Mouse (Mus musculus): ENCODE measurements around the gene Smg6.

Smg6 gene

DNA sequence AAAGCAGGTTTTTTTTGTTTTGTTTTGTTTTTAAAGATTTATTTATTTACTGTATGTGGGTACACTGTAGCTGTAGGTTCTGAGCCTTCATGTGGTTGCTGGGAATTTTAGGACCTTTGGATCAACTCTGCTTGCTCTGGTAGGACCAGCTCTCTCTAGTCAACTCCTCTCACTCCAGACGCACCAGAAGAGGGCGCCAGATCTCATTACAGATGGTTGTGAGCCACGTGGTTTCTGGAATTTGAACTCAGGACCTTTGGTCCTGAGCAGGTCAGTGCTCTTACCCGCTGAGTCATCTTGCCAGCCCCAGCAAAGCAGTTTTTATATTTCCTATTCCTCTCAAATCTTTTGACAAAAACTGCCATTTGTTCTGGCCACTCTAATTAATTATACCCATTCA, 1.5 kb upstream of the Smg6 start:
- in situ Hi-C loops (cut with MboI; ENCODE audit: low pct_unique_long_range_greater_than_20kb in 1 of 2, low sequenced_read_pairs in 2 of 2, unreplicated experiment in 1 of 2), result no loop called here

- in situ Hi-C loops (cut with MboI; ENCODE audit: low pct_unique_long_range_greater_than_20kb in 1 of 2, low sequenced_read_pairs in 2 of 2, unreplicated experiment in 1 of 2), result no loop called here
Measured at GRCm38 (mm10) chr11:74926388-74927005, 874 bp downstream of the Smg6 start.

- in situ Hi-C loops (cut with MboI; ENCODE audit: low pct_unique_long_range_greater_than_20kb in 1 of 2, low sequenced_read_pairs in 2 of 2, unreplicated experiment in 1 of 2), result no loop called here
Measured at GRCm38 (mm10) chr11:74927236-74927725, 1.7 kb downstream of the Smg6 start.

DNA sequence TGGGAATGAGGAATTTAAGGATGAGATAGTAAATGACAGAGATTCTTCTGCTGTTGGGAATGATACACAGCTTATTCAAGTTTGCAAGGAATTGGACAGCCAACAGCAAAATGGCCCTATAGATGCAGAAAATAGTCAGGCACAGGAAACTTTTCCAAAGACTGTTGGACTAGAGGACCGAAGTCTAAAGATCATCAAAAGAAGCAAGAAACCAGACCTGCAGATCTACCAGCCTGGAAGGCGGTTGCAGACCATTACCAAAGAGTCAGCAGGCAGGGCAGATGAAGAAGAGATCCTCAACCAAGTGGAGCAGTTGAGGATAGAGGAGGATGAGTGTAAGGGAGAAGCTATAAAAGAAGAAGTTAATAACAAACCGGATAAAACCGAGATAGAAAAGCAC, 3.5 kb downstream of the Smg6 start:
- in situ Hi-C loops (cut with MboI; ENCODE audit: low pct_unique_long_range_greater_than_20kb in 1 of 2, low sequenced_read_pairs in 2 of 2, unreplicated experiment in 1 of 2), result no loop called here

- in situ Hi-C loops (cut with MboI; ENCODE audit: low pct_unique_long_range_greater_than_20kb in 1 of 2, low sequenced_read_pairs in 2 of 2, unreplicated experiment in 1 of 2), result no loop called here
Measured at GRCm38 (mm10) chr11:74930391-74930790, 4.8 kb downstream of the Smg6 start.

- in situ Hi-C loops (cut with MboI; ENCODE audit: low pct_unique_long_range_greater_than_20kb in 1 of 2, low sequenced_read_pairs in 2 of 2, unreplicated experiment in 1 of 2), result no loop called here
Measured at GRCm38 (mm10) chr11:74946348-74946747, 20.7 kb downstream of the Smg6 start.

DNA sequence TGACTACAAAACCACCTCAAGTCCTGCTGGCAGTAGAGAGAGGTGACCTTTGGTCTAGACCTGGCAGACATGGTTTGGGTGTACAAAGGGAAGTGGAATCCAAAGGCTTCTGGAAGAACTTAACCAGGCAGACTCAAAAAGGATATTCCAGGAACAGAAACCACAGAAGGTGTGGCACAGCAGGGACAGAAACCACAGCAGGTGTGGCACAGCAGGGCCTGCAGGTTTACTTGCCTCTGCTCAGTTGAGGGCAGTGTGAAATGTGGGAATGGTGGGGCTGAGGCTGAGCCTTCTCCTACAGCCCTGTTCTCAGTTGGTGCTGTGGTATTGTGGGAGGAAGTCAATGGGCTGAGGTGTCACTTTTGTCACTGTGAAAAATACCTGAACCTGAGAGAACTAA, 29.3 kb downstream of the Smg6 start:
- in situ Hi-C loops (cut with MboI; ENCODE audit: low pct_unique_long_range_greater_than_20kb in 1 of 2, low sequenced_read_pairs in 2 of 2, unreplicated experiment in 1 of 2), result no loop called here

DNA sequence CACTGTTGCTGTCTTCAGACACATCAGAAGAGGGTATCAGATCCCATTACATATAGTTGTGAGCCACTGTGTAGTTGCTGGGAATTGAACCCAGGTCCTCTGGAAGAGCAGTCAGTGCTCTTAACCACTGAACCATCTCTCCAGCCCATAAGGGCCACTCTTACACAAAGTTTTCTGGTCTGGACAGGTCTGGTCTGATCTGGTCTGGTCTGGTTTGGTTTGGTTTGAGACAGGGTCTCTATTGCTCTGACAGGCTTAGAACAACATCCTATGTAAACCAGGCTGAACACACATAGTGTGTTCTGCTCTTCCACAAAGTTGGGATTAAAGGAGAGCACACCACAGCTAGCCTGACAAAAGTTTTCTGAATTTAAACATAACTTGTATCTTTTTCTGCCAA, 30.4 kb downstream of the Smg6 start:
- in situ Hi-C loops (cut with MboI; ENCODE audit: low pct_unique_long_range_greater_than_20kb in 1 of 2, low sequenced_read_pairs in 2 of 2, unreplicated experiment in 1 of 2), result no loop called here

DNA sequence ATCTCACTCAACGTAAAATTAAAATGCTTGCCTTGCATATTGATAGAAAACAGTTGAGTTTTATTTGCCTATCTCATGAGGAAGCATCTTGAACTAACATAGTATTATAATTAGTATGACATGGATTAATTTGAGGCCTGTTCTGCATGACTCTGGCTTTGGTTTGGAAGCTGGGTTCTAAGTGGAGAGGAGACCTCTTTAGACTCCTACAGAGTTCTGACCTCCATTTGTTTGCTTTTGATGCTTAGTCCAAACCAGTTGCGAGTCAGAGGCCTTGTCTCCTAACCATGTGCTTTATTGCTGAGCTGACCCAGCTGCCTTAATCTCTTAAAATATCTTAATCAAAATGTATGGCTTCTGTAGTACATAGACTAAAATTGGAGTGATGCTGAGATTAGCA, 32.0 kb downstream of the Smg6 start:
- in situ Hi-C loops (cut with MboI; ENCODE audit: low pct_unique_long_range_greater_than_20kb in 1 of 2, low sequenced_read_pairs in 2 of 2, unreplicated experiment in 1 of 2), result no loop called here

DNA sequence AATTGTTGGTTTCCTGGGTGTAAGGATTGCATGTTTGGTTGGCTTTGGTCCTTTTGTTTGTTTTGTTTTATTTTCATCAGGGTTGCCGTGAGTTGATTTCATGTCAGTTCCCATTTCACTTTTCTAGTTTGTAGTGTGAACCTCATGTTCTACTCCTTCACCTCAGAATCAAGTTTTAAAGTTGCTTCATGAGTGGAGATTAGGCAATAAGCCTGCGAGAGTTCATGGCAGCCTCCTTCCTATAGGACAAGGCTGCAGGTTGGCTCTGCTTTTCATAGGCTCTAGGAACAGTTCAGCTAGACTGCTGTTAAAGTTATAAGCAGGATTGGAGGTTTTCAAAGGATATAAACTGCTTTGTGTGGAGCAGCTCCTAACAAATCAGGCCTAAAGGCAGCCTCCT, 33.9 kb downstream of the Smg6 start:
- in situ Hi-C loops (cut with MboI; ENCODE audit: low pct_unique_long_range_greater_than_20kb in 1 of 2, low sequenced_read_pairs in 2 of 2, unreplicated experiment in 1 of 2), result no loop called here

GRCm38 (mm10) chr11:74960031-74960551, 34.5 kb downstream of the Smg6 start:
- in situ Hi-C loops (cut with MboI; ENCODE audit: low pct_unique_long_range_greater_than_20kb in 1 of 2, low sequenced_read_pairs in 2 of 2, unreplicated experiment in 1 of 2), result no loop called here

DNA sequence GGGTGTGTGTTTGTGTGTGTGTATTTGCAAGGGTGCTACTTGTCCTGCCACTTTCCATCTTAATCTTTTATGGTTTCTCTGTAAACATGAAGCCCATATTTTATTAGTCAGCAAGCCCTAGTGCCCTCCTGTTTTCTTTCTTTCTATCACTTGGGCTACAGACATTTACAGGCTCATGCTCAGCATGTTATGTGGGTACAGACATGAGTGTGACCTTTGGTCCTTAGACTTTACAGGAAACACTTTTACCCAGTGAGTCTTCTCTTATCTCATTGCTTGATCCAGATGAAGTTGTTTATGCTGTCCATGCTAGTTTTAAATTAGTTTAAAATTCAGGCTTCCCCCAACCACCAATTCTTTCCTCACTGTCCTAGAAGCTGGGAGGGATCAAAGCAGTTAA, 36.3 kb downstream of the Smg6 start:
- in situ Hi-C loops (cut with MboI; ENCODE audit: low pct_unique_long_range_greater_than_20kb in 1 of 2, low sequenced_read_pairs in 2 of 2, unreplicated experiment in 1 of 2), result no loop called here

DNA sequence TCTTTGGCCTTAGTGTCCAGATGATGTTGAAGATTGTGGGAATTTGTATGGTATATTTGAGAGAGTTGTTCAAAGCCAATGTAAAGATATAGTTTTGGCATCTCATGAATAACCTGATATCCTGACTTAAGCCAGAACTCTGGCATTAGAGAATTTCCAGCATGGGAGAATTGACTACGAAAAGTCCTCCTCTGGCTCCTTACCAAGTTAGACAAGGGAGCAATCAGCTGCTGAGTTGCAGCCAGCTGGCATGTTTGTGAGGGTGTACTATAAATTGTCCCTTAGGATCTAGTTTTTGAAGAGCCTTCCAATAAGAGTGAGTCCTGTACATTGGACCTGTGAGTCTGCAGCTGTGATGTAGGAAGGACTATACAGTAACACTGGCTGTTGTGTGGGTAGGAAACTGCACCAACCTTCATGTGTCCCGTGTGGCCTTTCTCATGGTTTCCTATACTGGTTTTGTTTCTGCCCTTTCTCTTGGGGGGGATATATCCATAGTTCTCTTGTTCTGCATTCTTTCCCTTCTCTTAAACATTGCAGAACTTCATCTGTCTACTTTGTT, 37.3 kb downstream of the Smg6 start:
- in situ Hi-C loops (cut with MboI; ENCODE audit: low pct_unique_long_range_greater_than_20kb in 1 of 2, low sequenced_read_pairs in 2 of 2, unreplicated experiment in 1 of 2), result no loop called here

- in situ Hi-C loops (cut with MboI; ENCODE audit: low pct_unique_long_range_greater_than_20kb in 1 of 2, low sequenced_read_pairs in 2 of 2, unreplicated experiment in 1 of 2), result no loop called here
Measured at GRCm38 (mm10) chr11:74965516-74965915, 39.9 kb downstream of the Smg6 start.

DNA sequence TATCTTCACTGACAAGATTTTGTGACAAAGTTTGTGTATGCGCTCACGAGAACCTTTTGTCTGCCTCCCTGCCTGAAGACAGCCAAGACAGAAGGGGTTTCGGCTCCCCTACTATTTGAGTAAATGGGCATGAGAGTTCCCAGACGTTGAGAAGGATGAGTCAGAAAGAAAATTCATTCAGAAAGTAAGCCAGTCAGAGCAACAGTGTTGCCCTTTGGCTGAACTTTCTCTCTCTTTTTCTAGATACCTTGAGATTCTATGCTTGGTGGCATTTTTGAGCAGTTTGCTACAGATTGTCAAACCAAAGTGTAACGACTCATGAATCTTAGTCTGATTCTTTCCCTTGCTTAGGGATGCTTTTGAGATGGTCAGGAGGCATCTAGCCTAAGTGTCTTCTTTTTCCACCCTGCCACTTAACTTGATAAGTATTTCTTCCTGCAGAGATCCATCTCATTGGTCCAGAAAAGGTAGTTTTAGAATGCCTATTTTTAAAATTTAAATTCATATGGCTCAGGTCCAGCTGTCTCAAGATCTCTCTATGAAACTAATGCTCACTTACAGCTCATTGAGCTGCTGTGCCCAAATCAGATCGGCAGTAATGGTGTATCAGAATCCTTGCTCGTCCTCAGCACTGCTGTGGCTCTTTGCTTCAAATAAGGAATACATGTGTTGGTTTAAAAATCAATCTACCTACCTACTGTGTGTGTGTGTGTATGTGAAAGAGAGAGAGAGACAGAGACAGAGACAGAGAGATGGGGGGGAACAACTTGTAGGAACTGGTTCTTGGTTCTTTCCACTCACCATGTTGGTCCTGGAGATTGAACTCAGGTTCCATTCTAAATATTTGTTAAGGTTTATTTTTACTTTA, 47.9 kb downstream of the Smg6 start:
- in situ Hi-C loops (cut with MboI; ENCODE audit: low pct_unique_long_range_greater_than_20kb in 1 of 2, low sequenced_read_pairs in 2 of 2, unreplicated experiment in 1 of 2), result no loop called here

- in situ Hi-C loops (cut with MboI; ENCODE audit: low pct_unique_long_range_greater_than_20kb in 1 of 2, low sequenced_read_pairs in 2 of 2, unreplicated experiment in 1 of 2), result loop anchor here in 1 of 2 experiments (25.0 kb wide), 1 partner anchor 188 kb away; the partner anchor contains the start of gene Hic1
Measured at GRCm38 (mm10) chr11:74974615-74975014, 49.0 kb downstream of the Smg6 start.

GRCm38 (mm10) chr11:74976835-74977687, 51.4 kb downstream of the Smg6 start:
- in situ Hi-C loops (cut with MboI; ENCODE audit: low pct_unique_long_range_greater_than_20kb in 1 of 2, low sequenced_read_pairs in 2 of 2, unreplicated experiment in 1 of 2), result loop anchor here in 1 of 2 experiments (25.0 kb wide), 1 partner anchor 185 kb away; the partner anchor contains the start of gene Hic1

GRCm38 (mm10) chr11:74981464-74981863, 55.8 kb downstream of the Smg6 start:
- in situ Hi-C loops (cut with MboI; ENCODE audit: low pct_unique_long_range_greater_than_20kb in 1 of 2, low sequenced_read_pairs in 2 of 2, unreplicated experiment in 1 of 2), result loop anchor here (10.0 to 25.0 kb wide), 2 partner anchors 173 to 181 kb away; partner anchors contain the start of gene Hic1 (in 1 of the 2)

Measured in mouse embryonic stem cell (cell line).